Mouse (Mus musculus): ENCODE data around the gene Slc2a10. TPM values are rescaled to one million over a fixed set of nuclear protein-coding genes. Genes with fewer than 3 reads are reported as not detected.
"Not testable (repeated sequence)": the region's sequence is repeated elsewhere in the genome, so short reads cannot be mapped to it uniquely, and the experiment has no call there.

Gene Slc2a10
- total RNA-seq, 2 experiments from 2014 or later, result 2.1 to 2.3 TPM

GRCm38 (mm10) chr2:165497706-165498275 lies 5.8 kb upstream of the Slc2a10 start:
- DNase-seq (ENCODE audit: low spot score in 2 of 2), result no peak

GRCm38 (mm10) chr2:165498816-165499215 lies 4.8 kb upstream of the Slc2a10 start:
- no peak for DNase-seq (ENCODE audit: low spot score in 2 of 2)

DNA sequence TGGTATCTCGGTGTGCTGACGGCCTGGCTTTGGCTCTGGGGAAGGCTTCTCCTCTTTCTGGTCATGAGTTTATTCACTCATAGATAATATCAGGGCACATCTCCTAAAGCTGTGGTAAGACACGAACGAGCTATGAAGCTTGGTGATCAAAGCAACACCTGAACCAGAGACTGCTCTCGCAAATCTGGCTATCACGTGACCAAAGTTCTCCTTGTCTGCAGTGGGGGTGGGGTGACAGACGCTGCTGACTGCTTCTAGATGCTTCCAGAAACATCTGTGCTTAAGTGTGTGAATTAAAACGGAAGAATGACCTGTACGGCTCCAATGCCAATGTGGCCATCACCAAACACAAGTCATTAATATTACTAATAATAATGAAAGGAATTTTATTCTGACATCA lies 6.1 kb downstream of the Slc2a10 start:
- no peak for DNase-seq (ENCODE audit: low spot score in 2 of 2)

- DNase-seq (ENCODE audit: low spot score in 2 of 2), result no peak
Measured at GRCm38 (mm10) chr2:165510466-165510865, 6.9 kb downstream of the Slc2a10 start.

GRCm38 (mm10) chr2:165510914-165511458 lies 7.4 kb downstream of the Slc2a10 start:
- DNase-seq (ENCODE audit: low spot score in 2 of 2), result not testable (repeated sequence)

GRCm38 (mm10) chr2:165511530-165511929 lies 7.9 kb downstream of the Slc2a10 start:
- DNase-seq (ENCODE audit: low spot score in 2 of 2), result not testable (repeated sequence)

DNA sequence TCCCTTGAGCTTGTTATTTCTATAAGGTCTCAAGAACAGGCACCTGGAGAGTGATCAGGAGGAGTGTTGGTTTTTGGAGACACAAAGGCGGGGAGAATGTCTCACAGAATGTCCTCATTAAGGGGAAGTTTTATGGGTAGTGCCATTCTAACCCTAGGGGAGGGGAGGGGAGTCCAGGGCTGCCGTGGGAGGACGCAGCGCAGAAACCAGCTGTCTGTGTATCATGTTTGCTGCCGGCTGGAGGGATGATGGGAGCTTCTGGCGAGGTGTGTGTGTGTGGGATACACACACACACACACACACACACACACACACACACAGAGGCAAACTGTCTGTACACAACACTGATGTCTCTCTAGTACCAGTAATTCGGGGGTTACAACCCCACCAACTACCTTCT lies 8.8 kb downstream of the Slc2a10 start:
- no peak for DNase-seq (ENCODE audit: low spot score in 2 of 2)

DNA sequence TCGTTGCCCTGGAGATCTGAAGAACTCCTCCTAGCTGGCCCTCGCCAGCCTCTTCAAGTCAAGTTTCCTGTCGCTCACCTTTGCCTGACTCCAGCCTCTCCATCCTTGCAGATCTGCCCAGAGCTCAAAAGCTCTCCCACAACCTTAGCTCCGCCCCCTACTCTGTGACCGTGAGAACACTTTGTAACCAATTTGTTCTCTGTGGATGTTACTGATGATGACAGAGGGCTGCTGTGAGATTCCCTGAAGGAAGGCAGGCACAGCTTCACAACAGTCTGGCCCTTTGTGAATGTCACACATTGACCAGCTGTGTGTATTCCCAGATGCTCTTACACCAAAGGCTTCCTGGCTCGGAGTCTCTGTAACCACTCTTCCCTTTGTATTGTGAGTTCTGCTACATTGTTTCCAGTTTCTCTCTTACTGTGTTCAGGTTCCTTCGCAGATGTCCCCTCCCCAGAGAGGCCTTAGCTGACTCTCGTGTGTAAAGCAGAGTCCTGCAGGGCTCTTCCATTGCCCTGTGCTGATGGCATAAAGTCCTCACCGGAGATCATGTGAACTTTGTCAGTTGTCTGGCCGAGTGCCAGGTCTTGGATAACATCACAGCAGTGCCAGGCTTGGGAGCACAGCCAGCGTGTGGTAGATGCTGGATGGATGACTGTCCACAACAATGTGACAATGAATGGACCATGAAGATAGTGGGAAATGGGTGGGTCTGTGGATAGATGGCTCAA lies 9.4 kb downstream of the Slc2a10 start:
- DNase-seq (ENCODE audit: low spot score in 2 of 2), result peak in 1 of 2 experiments; percentile 33

DNA sequence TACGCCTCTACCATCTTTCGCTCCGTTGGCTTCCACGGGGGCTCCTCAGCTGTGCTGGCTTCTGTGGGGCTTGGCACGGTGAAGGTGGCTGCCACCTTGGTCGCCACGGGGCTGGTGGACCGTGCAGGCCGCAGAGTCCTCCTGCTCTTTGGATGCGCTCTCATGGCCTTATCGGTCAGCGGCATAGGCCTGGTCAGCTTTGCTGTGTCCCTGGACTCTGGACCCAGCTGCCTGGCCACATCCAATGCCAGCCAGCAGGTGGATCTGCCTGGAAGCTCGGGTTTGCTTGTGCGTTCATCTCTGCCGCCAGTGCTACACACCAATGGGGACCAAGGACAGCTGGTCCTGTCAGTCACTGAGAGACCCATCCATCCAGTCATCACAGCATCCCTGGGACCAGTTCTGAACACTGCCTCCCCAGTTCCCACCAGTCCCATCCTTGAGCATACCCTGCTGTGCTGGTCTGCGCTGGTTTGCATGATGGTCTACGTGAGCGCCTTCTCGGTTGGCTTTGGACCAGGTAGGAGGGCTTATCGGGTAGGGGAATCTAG lies 11.7 kb downstream of the Slc2a10 start:
- DNase-seq (ENCODE audit: low spot score in 2 of 2), result no peak

DNA sequence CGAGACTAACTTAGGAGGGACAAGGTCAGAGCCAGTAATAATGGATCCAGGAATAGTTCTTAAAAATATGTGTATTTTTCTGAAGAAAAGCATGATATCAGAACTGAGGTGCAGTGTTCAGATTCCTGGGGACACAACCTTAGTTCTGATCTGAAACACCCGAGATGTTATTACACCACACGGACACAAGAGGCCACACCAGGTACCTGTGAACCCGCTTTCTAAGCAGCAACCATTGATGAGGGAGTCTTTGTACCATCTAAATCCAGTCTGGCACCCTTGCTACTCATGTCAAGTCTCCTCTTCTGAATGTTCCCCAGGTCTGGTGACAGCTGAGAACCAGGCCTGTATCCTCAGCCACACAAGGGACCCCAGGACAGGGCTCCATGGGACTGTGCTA lies 22.0 kb downstream of the Slc2a10 start:
- DNase-seq (ENCODE audit: low spot score in 2 of 2), result no peak

DNA sequence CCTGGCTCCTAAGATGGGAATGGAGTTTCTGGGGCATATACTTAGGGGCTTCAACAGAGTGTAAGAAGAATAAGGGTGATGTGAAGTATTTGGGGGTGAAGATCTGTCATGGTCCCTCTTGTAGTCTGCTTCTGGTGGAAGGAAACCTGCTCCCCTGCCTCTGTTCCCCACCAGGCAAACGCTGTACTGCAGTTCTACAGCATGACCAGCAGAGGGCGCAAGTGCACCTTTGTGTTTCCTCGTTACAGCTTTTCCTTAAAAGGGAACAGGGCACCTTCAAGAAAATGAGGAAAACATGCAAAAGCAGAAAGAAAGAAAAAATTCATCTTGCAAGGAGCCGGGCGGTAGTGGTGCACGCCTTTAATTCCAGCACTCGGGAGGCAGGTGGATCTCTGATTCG lies 25.5 kb downstream of the Slc2a10 start:
- peak; percentile 19 to 37 for DNase-seq (ENCODE audit: low spot score in 2 of 2)

GRCm38 (mm10) chr2:165533789-165534188 lies 30.2 kb downstream of the Slc2a10 start:
- DNase-seq (ENCODE audit: low spot score in 2 of 2), result no peak

- DNase-seq (ENCODE audit: low spot score in 2 of 2), result no peak
Measured at GRCm38 (mm10) chr2:165540975-165541374, 37.4 kb downstream of the Slc2a10 start.

DNA sequence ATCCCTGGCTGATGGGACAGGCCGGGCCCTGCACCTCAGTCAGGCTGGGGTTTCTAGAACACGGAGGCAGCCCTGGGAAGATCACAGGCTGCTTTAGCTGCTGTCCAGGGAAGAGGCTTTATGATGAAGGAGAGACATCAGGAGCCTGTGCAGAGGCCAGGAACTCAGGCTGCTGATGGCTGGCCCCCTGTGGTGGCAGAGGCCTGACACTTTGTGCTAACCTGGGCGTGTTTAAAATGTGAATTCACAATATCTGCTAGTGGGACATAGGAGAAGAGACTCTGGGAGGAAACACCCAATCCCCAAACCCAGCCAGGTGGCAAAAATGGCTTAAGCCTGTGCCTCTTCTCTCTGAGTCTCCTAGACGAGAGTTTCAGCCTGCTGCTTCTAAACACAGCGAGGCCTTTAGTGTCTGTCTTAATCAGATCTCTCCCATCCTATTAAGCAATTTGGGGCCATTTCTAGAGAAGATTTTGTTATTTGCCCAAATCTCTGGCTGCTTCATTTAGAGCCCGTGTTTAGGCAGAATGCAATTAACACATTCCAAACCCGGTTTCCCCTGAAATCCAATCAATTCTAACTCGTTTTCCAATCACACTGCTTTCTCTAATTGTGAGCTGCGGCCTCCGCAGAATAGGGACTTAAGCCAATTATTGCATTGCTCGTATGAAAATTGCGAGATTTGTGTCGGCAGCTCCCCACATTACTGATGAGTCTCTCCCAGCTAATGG lies 39.5 kb downstream of the Slc2a10 start:
- no peak for DNase-seq (ENCODE audit: low spot score in 2 of 2)

GRCm38 (mm10) chr2:165543670-165544016 lies 40.1 kb downstream of the Slc2a10 start:
- no peak for DNase-seq (ENCODE audit: low spot score in 2 of 2)

DNA sequence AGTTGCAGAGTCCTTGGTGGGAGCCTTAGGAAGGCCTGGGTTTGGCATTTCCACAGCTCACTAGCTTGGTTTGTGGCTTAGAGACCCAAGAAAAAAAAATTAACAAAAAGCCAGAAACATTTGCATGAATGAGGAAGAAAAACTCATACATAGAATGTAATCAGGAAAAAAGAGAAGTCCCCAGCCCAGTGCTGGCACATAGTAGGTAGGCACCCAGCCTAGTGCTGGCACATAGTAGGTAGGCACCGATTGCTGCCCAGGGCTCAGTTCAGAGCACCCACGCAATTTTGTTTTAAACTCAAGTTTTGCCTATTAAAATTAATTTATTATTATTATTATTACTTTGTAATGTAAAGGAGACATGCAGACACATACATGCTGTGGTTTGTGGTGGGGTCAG lies 42.1 kb downstream of the Slc2a10 start:
- no peak for DNase-seq (ENCODE audit: low spot score in 2 of 2)

- no peak for DNase-seq (ENCODE audit: low spot score in 2 of 2)
Measured at GRCm38 (mm10) chr2:165546341-165546740, 42.8 kb downstream of the Slc2a10 start.

GRCm38 (mm10) chr2:165547410-165547809 lies 43.8 kb downstream of the Slc2a10 start:
- DNase-seq (ENCODE audit: low spot score in 2 of 2), result no peak

DNA sequence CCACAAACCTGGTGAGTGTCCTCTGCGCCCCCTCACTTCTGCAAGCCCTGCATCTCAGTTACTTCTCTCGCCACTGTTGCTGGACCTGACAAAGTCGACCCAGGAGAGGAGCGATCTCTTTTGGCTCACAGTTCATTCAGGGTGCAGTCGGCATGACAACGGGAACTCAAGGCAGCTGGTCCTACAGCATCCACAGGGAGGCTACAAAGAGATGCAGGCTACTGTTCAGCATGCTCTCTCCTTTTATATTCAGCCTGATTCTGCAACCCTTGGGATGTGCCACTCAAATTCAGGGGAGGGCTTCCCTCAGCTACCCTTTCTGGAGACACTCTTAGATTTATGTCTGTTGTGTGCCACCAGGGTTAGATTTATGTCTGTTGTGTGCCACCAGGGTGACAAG lies 45.0 kb downstream of the Slc2a10 start:
- DNase-seq (ENCODE audit: low spot score in 2 of 2), result no peak

DNA sequence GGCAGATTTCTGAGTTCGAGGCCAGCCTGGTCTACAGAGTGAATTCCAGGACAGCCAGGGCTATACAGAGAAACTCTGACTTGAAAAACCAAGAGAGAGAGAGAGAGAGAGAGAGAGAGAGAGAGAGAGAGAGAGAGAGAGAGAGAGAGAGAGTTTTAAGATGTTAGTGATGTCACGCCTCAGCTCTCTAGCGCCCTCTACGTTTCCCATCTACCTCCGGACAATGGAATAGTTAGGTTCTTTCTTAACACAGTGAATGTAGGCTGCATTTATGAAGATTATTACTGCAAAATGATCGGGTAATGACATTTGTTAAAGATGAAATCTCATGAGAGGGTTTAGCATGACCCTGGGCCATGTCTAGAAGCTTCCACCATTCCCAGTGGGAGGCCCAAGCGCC lies 46.8 kb downstream of the Slc2a10 start:
- not testable (repeated sequence) for DNase-seq (ENCODE audit: low spot score in 2 of 2)

DNA sequence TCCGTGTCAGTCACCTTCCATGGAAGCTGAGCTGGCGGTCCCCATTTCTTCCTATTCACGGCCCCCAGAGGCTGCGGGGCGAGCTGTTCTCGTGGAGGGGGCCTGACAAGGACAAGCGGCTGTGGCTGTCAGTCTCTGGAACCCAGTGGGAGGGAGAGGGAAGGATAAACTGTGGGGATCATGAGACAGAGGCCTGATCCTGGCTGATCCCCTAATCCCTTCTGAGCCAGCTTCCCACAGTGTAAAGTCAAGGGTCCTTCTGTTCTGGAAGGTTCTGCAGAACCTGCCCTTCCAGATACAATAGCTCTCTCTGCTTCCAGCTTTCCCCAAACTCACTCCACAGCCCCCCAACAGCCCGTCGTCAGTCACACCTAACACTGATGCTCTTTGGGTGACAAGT lies 50.5 kb downstream of the Slc2a10 start:
- no peak for DNase-seq (ENCODE audit: low spot score in 2 of 2)

GRCm38 (mm10) chr2:165557278-165557677 lies 53.7 kb downstream of the Slc2a10 start:
- DNase-seq (ENCODE audit: low spot score in 2 of 2), result no peak

Data from adrenal gland, postnatal 4 days (tissue).